In genomic region chr11:119047261-119048132, GRCm38 (mm10) we compare ENCODE assay signal across 9 mouse cellular contexts. TPM values are rescaled to one million over a fixed set of nuclear protein-coding genes. Genes with fewer than 3 reads are reported as not detected.
DNase-seq lines count a peak whose midpoint lies in the region; ATAC-seq and TF ChIP-seq lines count a peak whose summit lies in the region.
"Had no signal": no experiment of that assay in that cellular context is flagged by ENCODE, and none has a peak within 500 bp of the region (broad histone marks: within the 10 kb centered on the region; RNA-seq: fewer than 3 reads in every experiment).

No protein-coding gene starts in this region.

- no peak overlapping the region for H3K9ac ChIP-seq in heart, adult 2 months (ENCODE audit: low read depth, low read length)
- H3K9ac ChIP-seq in heart, embryonic 16.5 days (ENCODE audit: low read length), result no peak overlapping the region
- H3K9ac ChIP-seq in liver, embryonic 11.5 days (ENCODE audit: low read depth, low read length), result no peak overlapping the region
- no peak overlapping the region for H3K9ac ChIP-seq in stomach, embryonic 16.5 days (ENCODE audit: low read length)

- H3K9me3 ChIP-seq in heart, embryonic 16.5 days (replicated peaks; ENCODE audit: control insufficient read depth, low read length), result no peaks in the 10 kb centered on the region
- no peaks in the 10 kb centered on the region for H3K9me3 ChIP-seq in liver, embryonic 11.5 days (ENCODE audit: control insufficient read depth, low read length)
- H3K9me3 ChIP-seq in stomach, embryonic 16.5 days (replicated peaks; ENCODE audit: control insufficient read depth, low read length), result no peaks in the 10 kb centered on the region

- no peak for ATAC-seq in heart, embryonic 16.5 days (replicated peaks; ENCODE audit: extremely low read depth, insufficient read depth, low FRiP score)
- no peak for ATAC-seq in liver, embryonic 11.5 days (replicated peaks; ENCODE audit: low FRiP score)
- ATAC-seq in stomach, embryonic 16.5 days (ENCODE audit: insufficient read depth, low FRiP score), result no peak

- no peak overlapping the region for H3K27ac ChIP-seq in heart, adult 2 months
- H3K27ac ChIP-seq in heart, embryonic 16.5 days (ENCODE audit: low read length), result no peak overlapping the region
- no peak overlapping the region for H3K27ac ChIP-seq in liver, embryonic 11.5 days (ENCODE audit: low read depth, low read length)
- no peak overlapping the region for H3K27ac ChIP-seq in stomach, embryonic 16.5 days (ENCODE audit: low read length)

- no peaks in the 10 kb centered on the region for H3K79me2 ChIP-seq in heart, adult 2 months (replicated peaks; ENCODE audit: control insufficient read depth, insufficient read depth, low read length)

- no peak for DNase-seq in heart, adult 2 months
- no peak for DNase-seq in heart, postnatal 25 days (ENCODE audit: low spot score)
- DNase-seq in MN1 (ENCODE audit: low spot score), result peak; percentile 75
- DNase-seq in liver, embryonic 11.5 days (ENCODE audit: low spot score), result no peak
- DNase-seq in urinary bladder, adult 2 months (ENCODE audit: low spot score), result no peak
- no peak for DNase-seq in gastrocnemius, postnatal 25 days

- H3K27me3 ChIP-seq in heart, adult 2 months (ENCODE audit: control insufficient read depth, insufficient read depth, low read length), result peaks cover 42% of the 10 kb centered on the region
- H3K27me3 ChIP-seq in heart, embryonic 16.5 days (ENCODE audit: control insufficient read depth, insufficient read depth, low read length), result peaks cover 93% of the 10 kb centered on the region
- peaks cover 100% of the 10 kb centered on the region for H3K27me3 ChIP-seq in liver, embryonic 11.5 days (replicated peaks; ENCODE audit: control insufficient read depth, insufficient read depth, low read length)
- H3K27me3 ChIP-seq in stomach, embryonic 16.5 days (ENCODE audit: control insufficient read depth, insufficient read depth, low read length), result peaks cover 95% of the 10 kb centered on the region

- intact Hi-C loops in heart, adult 2 months (cut with DNase I), result no loop called here
- intact Hi-C loops in heart, postnatal 25 days (cut with DNase I), result no loop called here

- H3K4me1 ChIP-seq in heart, adult 2 months (ENCODE audit: control insufficient read depth, insufficient read depth, low read length), result peaks cover 5% of the 10 kb centered on the region
- H3K4me1 ChIP-seq in heart, embryonic 16.5 days (ENCODE audit: control insufficient read depth, insufficient read depth, low read length), result peaks cover 33% of the 10 kb centered on the region
- H3K4me1 ChIP-seq in liver, embryonic 11.5 days (replicated peaks; ENCODE audit: control insufficient read depth, insufficient read depth, low read length), result peaks cover 19% of the 10 kb centered on the region
- H3K4me1 ChIP-seq in stomach, embryonic 16.5 days (ENCODE audit: control insufficient read depth, insufficient read depth, low read length), result peaks cover 32% of the 10 kb centered on the region

- peak; percentile 31 for TF ChIP-seq CTCF in heart, adult 2 months (IDR thresholded peaks at IDR 0.05)

- TF ChIP-seq EP300 in heart, adult 2 months (IDR thresholded peaks at IDR 0.05; ENCODE audit: insufficient read depth, low read depth, low read length), result no peak

- H3K4me3 ChIP-seq in heart, adult 2 months, result no peak overlapping the region
- peak overlapping the region; percentile 39 for H3K4me3 ChIP-seq in heart, embryonic 16.5 days (ENCODE audit: low read length)
- H3K4me3 ChIP-seq in liver, embryonic 11.5 days (ENCODE audit: low read depth, low read length), result peak overlapping the region; percentile 7
- H3K4me3 ChIP-seq in stomach, embryonic 16.5 days (replicated peaks; ENCODE audit: low read length), result peak overlapping the region; percentile 28

- 2% methylated on average over 43 of the region's 43 CpGs for WGBS in heart, adult 2 months
- under 1% methylated on average over 43 of the region's 43 CpGs for WGBS in heart, embryonic 16.5 days
- WGBS in liver, embryonic 11.5 days, result 2% methylated on average over 43 of the region's 43 CpGs
- WGBS in stomach, embryonic 16.5 days, result 1% methylated on average over 43 of the region's 43 CpGs

- no peaks in the 10 kb centered on the region for H3K36me3 ChIP-seq in heart, adult 2 months (ENCODE audit: control insufficient read depth, insufficient read depth, low read length)
- H3K36me3 ChIP-seq in heart, embryonic 16.5 days (ENCODE audit: control insufficient read depth, insufficient read depth), result no peaks in the 10 kb centered on the region
- H3K36me3 ChIP-seq in liver, embryonic 11.5 days (ENCODE audit: control insufficient read depth, insufficient read depth, low read length), result no peaks in the 10 kb centered on the region
- H3K36me3 ChIP-seq in stomach, embryonic 16.5 days (ENCODE audit: control insufficient read depth, insufficient read depth, low read length), result no peaks in the 10 kb centered on the region

- no peak for TF ChIP-seq POLR2A in heart, adult 2 months (IDR thresholded peaks at IDR 0.05; ENCODE audit: insufficient read depth, low read depth, low read length)

- H3K4me2 ChIP-seq in heart, embryonic 16.5 days (ENCODE audit: low read depth, low read length), result peak overlapping the region; percentile 49
- H3K4me2 ChIP-seq in liver, embryonic 11.5 days, result peak overlapping the region; percentile 50
- H3K4me2 ChIP-seq in stomach, embryonic 16.5 days (ENCODE audit: low read depth, low read length), result peak overlapping the region; percentile 46

RNA-seq across cellular contexts. Expression of gene Cbx8, which starts 6.7 kb away (rescaled TPM):
- total RNA-seq in heart, adult 2 months (2021), result 1 to 10 TPM; 4.0 to 5.3 TPM
- polyA plus RNA-seq in heart, adult 2 months (2012; rRNA removed), result 2.0 and 2.7 TPM in 2 replicates
- total RNA-seq in heart, postnatal 25 days (2021), result 1 to 10 TPM; 4.4 to 7.6 TPM
- 7.0 and 7.5 TPM in 2 replicates for polyA plus RNA-seq in heart, embryonic 16.5 days (2015; fragmentation: Nextera tagmentation; extraction: Ambion mirVana)
- 6.5 and 7.1 TPM in 2 replicates for polyA plus RNA-seq in liver, embryonic 11.5 days (2014; fragmentation: Nextera tagmentation; extraction: Ambion mirVana)
- 5.8 and 6.4 TPM in 2 replicates for polyA plus RNA-seq in stomach, embryonic 16.5 days (2015; fragmentation: Nextera tagmentation; extraction: Ambion mirVana)
- polyA plus RNA-seq in urinary bladder, adult 2 months (2012; rRNA removed), result 5.4 and 6.8 TPM in 2 replicates
- 1 to 10 TPM; 1.4 to 1.8 TPM for total RNA-seq in gastrocnemius, postnatal 25 days (2021)

RNA-seq across cellular contexts. Expression of gene Cbx2, which starts 24.7 kb away (rescaled TPM):
- 1 to 10 TPM; 1.7 to 2.3 TPM for total RNA-seq in heart, adult 2 months (2021)
- polyA plus RNA-seq in heart, adult 2 months (2012; rRNA removed), result 2.3 and 3.0 TPM in 2 replicates
- total RNA-seq in heart, postnatal 25 days (2021), result 1 to 10 TPM; 3.8 to 3.9 TPM
- 15.0 and 15.3 TPM in 2 replicates for polyA plus RNA-seq in heart, embryonic 16.5 days (2015; fragmentation: Nextera tagmentation; extraction: Ambion mirVana)
- polyA plus RNA-seq in liver, embryonic 11.5 days (2014; fragmentation: Nextera tagmentation; extraction: Ambion mirVana), result 22.1 and 22.2 TPM in 2 replicates
- polyA plus RNA-seq in stomach, embryonic 16.5 days (2015; fragmentation: Nextera tagmentation; extraction: Ambion mirVana), result 15.2 and 16.5 TPM in 2 replicates
- 3.0 TPM in 2 replicates for polyA plus RNA-seq in urinary bladder, adult 2 months (2012; rRNA removed)
- total RNA-seq in gastrocnemius, postnatal 25 days (2021), result 1 to 10 TPM in 1 of 2 experiments, under 1 TPM in 1; 0.69 to 1.4 TPM

RNA-seq across cellular contexts. Expression of gene Cbx4, which starts 38.5 kb away (rescaled TPM):
- 10 to 100 TPM in 1 of 2 experiments, 1 to 10 TPM in 1; 8.1 to 12.3 TPM for total RNA-seq in heart, adult 2 months (2021)
- polyA plus RNA-seq in heart, adult 2 months (2012; rRNA removed), result 4.7 and 5.4 TPM in 2 replicates
- 10 to 100 TPM; 14.0 to 14.8 TPM for total RNA-seq in heart, postnatal 25 days (2021)
- 11.5 and 12.6 TPM in 2 replicates for polyA plus RNA-seq in heart, embryonic 16.5 days (2015; fragmentation: Nextera tagmentation; extraction: Ambion mirVana)
- 5.1 TPM in 2 replicates for polyA plus RNA-seq in liver, embryonic 11.5 days (2014; fragmentation: Nextera tagmentation; extraction: Ambion mirVana)
- 8.5 and 10.1 TPM in 2 replicates for polyA plus RNA-seq in stomach, embryonic 16.5 days (2015; fragmentation: Nextera tagmentation; extraction: Ambion mirVana)
- polyA plus RNA-seq in urinary bladder, adult 2 months (2012; rRNA removed), result 32.2 and 36.0 TPM in 2 replicates
- total RNA-seq in gastrocnemius, postnatal 25 days (2021), result 1 to 10 TPM; 2.4 to 3.5 TPM

RNA-seq across cellular contexts. Expression of gene Enpp7, which starts 59.5 kb away (rescaled TPM):
- total RNA-seq in heart, adult 2 months (2021), result not detected
- polyA plus RNA-seq in heart, adult 2 months (2012; rRNA removed), result not detected in 2 replicates
- total RNA-seq in heart, postnatal 25 days (2021), result not detected
- 0.12 TPM in 1 of 2 replicates, not detected in the other for polyA plus RNA-seq in heart, embryonic 16.5 days (2015; fragmentation: Nextera tagmentation; extraction: Ambion mirVana)
- not detected in 2 replicates for polyA plus RNA-seq in liver, embryonic 11.5 days (2014; fragmentation: Nextera tagmentation; extraction: Ambion mirVana)
- not detected in 2 replicates for polyA plus RNA-seq in stomach, embryonic 16.5 days (2015; fragmentation: Nextera tagmentation; extraction: Ambion mirVana)
- 0.08 TPM in 1 of 2 replicates, not detected in the other for polyA plus RNA-seq in urinary bladder, adult 2 months (2012; rRNA removed)
- not detected for total RNA-seq in gastrocnemius, postnatal 25 days (2021)
- polyA plus RNA-seq: C2C12 had no signal
